8 mouse cellular contexts compared by ENCODE assay signal in genomic region chr10:115051602-115052001, GRCm38 (mm10).
DNase-seq lines count a peak whose midpoint lies in the region; ATAC-seq and TF ChIP-seq lines count a peak whose summit lies in the region.
"Had no signal": no experiment of that assay in that cellular context is flagged by ENCODE, and none has a peak within 500 bp of the region (broad histone marks: within the 10 kb centered on the region; RNA-seq: fewer than 3 reads in every experiment).

No protein-coding gene starts in this region.

- TF ChIP-seq CTCF in layer of hippocampus, adult 2 months (conservative IDR thresholded peaks at IDR 0.05), result peak; percentile 67
- peak; percentile 78 for TF ChIP-seq CTCF in ES-Bruce4 (IDR thresholded peaks at IDR 0.05; ENCODE audit: low read depth, low read length)

- no peak for DNase-seq in layer of hippocampus, adult 2 months (ENCODE audit: low spot score in 2 of 2)
- DNase-seq in layer of hippocampus, adult 9-11 months, result no peak
- peak; percentile 23 for DNase-seq in A20 (ENCODE audit: low read depth, low spot score)
- DNase-seq in cerebellum, adult 9-10 months, result peak; percentile 65
- DNase-seq in urinary bladder, postnatal 25 days (ENCODE audit: low spot score), result no peak
- DNase-seq: adrenal gland, adult 2 months had no signal

- no peaks in the 10 kb centered on the region; the same call in 1 of the 2 replicates for H3K27me3 ChIP-seq in ES-Bruce4 (ENCODE audit: control insufficient read depth, insufficient read depth, low read length, poor library complexity, severe bottlenecking)
- H3K27me3 ChIP-seq in forebrain, embryonic 13.5 days, result no peaks in the 10 kb centered on the region

- H3K4me2 ChIP-seq in forebrain, embryonic 13.5 days, result no peak overlapping the region

- H3K9ac ChIP-seq in ES-Bruce4 (ENCODE audit: low read depth, poor library complexity, severe bottlenecking), result no peak overlapping the region
- no peak overlapping the region for H3K9ac ChIP-seq in forebrain, embryonic 13.5 days

- no peak for TF ChIP-seq POLR2A in ES-Bruce4 (IDR thresholded peaks at IDR 0.05; ENCODE audit: insufficient read depth, low read length)

- ATAC-seq in forebrain, embryonic 13.5 days, result no peak

- no peak for TF ChIP-seq EP300 in ES-Bruce4 (IDR thresholded peaks at IDR 0.05; ENCODE audit: insufficient read depth, low read depth, low read length)

- H3K27ac ChIP-seq in layer of hippocampus, adult 2 months, result no peak overlapping the region
- no peak overlapping the region for H3K27ac ChIP-seq in ES-Bruce4 (ENCODE audit: insufficient read depth, low read length)
- no peak overlapping the region for H3K27ac ChIP-seq in forebrain, embryonic 13.5 days

- H3K4me1 ChIP-seq in ES-Bruce4 (ENCODE audit: control insufficient read depth, insufficient read depth, low read length), result no peaks in the 10 kb centered on the region
- H3K4me1 ChIP-seq in forebrain, embryonic 13.5 days, result no peaks in the 10 kb centered on the region

- 58% methylated on average over 4 of the region's 4 CpGs for WGBS in forebrain, embryonic 13.5 days

- H3K36me3 ChIP-seq in ES-Bruce4 (ENCODE audit: control insufficient read depth, insufficient read depth, low read length, poor library complexity, severe bottlenecking), result no peaks in the 10 kb centered on the region
- no peaks in the 10 kb centered on the region for H3K36me3 ChIP-seq in forebrain, embryonic 13.5 days (ENCODE audit: poor library complexity, severe bottlenecking)

- H3K9me3 ChIP-seq in ES-Bruce4 (replicated peaks; ENCODE audit: control insufficient read depth, insufficient read depth, low read length, poor library complexity, severe bottlenecking), result 0 out of 2 replicates have a peak, but pooled peaks cover 5% of the 10 kb centered on the region
- no peaks in the 10 kb centered on the region; the same call in 1 of the 2 replicates for H3K9me3 ChIP-seq in forebrain, embryonic 13.5 days (replicated peaks)

- no peak overlapping the region for H3K4me3 ChIP-seq in layer of hippocampus, adult 2 months
- H3K4me3 ChIP-seq in ES-Bruce4 (ENCODE audit: low read depth, low read length), result no peak overlapping the region
- no peak overlapping the region for H3K4me3 ChIP-seq in forebrain, embryonic 13.5 days

Comparison
In these comparisons a context has a peak if more than half of its experiments do, and no peak if none do; other contexts are left out.
1. DNase-seq: peak in A20 (single experiment) and cerebellum, adult 9-10 months (single experiment); none in layer of hippocampus, adult 2 months (0 of 2), layer of hippocampus, adult 9-11 months (single experiment) and urinary bladder, postnatal 25 days (single experiment).